Mouse (Mus musculus) heart, postnatal 25 days (tissue): ENCODE measurements around the gene Rasl11a. TPM values are rescaled to one million over a fixed set of nuclear protein-coding genes. Genes with fewer than 3 reads are reported as not detected.
"Not testable (repeated sequence)": the region's sequence is repeated elsewhere in the genome, so short reads cannot be mapped to it uniquely, and the experiment has no call there.

ENCODE experiments used
- DNase-seq: peaks from one replicate; pipeline ENCODE4 v3.0.0; 2022; ENCODE audit warnings: low spot score
- intact Hi-C: fragments of 180-260 bp; cut with DNase I; formaldehyde crosslinking; loops from one replicate; pipeline ENCODE4 v1.15.1; 2025
- total RNA-seq, 2 experiments: library from RNA; stranded (reverse); gene quantifications; 2 replicates each; pipeline ENCODE4 v1.2.3; 2021

Gene Rasl11a
- total RNA-seq, 2 experiments from 2014 or later: 2.2 to 3.9 TPM

- intact Hi-C loops: no loop called here
- no peak for DNase-seq
These were observed 37.4 kb downstream of the Rasl11a start for GRCm38 (mm10) chr5:146882261-146882660.

GRCm38 (mm10) chr5:146883053-146883452 is 38.2 kb downstream of the Rasl11a start:
- intact Hi-C loops: no loop called here
- no peak for DNase-seq

DNA sequence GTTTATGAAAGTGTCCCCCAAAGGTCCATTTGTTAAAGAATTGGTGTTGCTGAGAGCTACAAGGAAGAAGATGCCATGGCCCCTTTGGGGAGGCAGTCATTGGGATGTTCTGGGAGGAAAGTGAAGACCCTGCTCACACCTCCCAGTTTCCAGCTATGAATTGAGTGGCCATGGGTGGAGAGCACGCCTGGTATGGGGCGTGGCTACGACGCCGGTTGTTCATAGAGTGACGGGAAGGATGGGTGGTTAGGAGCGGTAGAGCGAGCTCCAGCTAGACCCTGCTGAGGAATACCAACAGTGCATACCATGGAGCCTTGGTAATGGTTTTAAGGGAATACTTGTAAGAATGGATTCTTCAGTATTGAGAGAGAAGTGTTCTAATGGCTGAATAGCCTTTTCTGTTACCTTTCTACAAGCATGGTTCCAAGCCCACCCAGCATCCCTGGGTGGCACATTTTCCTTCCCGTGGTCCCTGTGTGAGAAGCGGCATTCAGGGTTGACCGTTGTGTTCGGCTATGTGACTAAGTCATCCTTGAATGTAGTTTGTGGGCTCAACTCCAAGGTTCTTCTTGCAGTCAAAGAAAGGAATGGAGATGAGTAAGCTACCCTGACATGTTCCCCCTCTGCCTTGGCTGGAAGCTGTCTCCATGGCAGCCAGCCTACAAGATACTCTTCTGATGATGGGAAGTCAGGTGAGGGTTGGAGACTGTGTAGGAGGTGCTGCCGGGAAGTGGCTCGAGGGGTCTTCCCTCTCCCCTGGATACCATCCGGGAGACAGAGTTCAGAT is 38.8 kb downstream of the Rasl11a start:
- DNase-seq: no peak
- intact Hi-C loops: no loop called here

GRCm38 (mm10) chr5:146891127-146891526 is 46.3 kb downstream of the Rasl11a start:
- intact Hi-C loops: no loop called here
- no peak for DNase-seq

DNA sequence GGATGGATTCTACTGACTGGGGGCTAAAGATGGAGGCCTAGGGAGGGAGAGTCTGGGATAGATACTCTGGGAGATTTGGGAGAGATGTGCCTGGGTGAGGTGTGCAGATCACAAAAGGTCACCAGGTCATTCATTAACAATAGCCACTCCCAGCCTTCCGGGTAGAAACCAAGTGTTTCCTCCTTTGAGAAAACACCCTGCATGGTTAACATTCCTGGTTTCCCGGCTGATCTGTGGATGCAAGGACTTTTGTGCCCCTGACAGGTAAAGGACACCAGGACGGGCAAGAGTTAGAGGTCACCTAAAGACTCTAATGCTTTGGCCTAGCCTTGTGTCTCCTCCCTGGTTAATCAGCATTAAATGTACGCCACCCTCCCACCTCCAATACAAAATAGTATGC is 48.0 kb downstream of the Rasl11a start:
- intact Hi-C loops: no loop called here
- no peak for DNase-seq

- intact Hi-C loops: no loop called here
- DNase-seq: no peak
These were observed 48.8 kb downstream of the Rasl11a start for GRCm38 (mm10) chr5:146893478-146894182.

DNA sequence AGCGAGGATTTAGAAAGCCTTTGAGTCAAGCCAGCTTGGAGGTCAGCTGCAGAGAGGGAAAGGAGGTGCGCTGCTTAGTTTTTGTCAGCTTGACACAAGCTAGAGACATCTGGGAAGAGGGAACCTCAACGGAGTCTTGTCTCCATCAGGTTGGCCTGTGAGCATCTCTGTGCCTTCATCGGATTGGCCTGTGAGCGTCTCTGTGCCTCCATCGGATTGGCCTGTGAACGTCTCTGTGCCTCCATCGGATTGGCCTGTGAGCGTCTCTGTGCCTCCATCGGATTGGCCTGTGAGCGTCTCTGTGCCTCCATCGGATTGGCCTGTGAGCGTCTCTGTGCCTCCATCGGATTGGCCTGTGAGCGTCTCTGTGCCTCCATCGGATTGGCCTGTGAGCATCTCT is 50.8 kb downstream of the Rasl11a start:
- intact Hi-C loops: loop anchor here (5.0 kb wide), 1 partner anchor 48 kb away; the partner anchor contains the start of gene Rasl11a

DNA sequence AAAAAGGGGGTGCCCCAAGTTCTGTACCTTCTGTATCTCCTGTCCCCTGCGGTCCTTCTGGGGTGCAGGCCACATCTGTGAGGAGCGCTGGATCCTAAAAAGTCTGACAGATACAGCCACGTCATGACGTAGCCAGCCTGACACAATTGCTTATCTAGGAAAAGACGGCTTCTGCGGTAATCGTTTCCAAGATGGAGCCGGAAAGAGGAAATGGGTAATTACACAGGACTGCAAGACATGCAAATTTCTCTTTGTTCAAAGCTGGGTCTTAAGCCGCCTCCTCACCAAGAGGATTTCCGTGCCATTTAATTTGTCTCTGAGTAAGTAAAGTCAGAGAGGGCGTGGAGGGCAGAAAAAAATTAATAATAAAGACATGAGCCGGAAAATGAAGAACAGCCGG is 52.1 kb downstream of the Rasl11a start:
- DNase-seq: no peak
- intact Hi-C loops: loop anchor here (5.0 kb wide), 1 partner anchor 50 kb away; the partner anchor contains the start of gene Rasl11a

More for the DNA sequence above, 50.8 kb downstream of the Rasl11a start:
- DNase-seq: not testable (repeated sequence)

Other genes with a start within 250 kb of the Rasl11a start
- 10 to 100 TPM; 15.3 to 16.6 TPM for gene Usp12, start 50.1 kb upstream of the Rasl11a start, total RNA-seq
- 100 to 1,000 TPM; 120 to 125 TPM for gene Rpl21, start 12.2 kb upstream of the Rasl11a start, total RNA-seq
- 10 to 100 TPM; 18.8 to 22.1 TPM for gene Gtf3a, start 103.6 kb downstream of the Rasl11a start, total RNA-seq
- 10 to 100 TPM; 20.4 to 23.4 TPM for gene Mtif3, start 118.7 kb downstream of the Rasl11a start, total RNA-seq
- 10 to 100 TPM; 10.1 to 10.7 TPM for gene Lnx2, start 231.5 kb downstream of the Rasl11a start, total RNA-seq
- 10 to 100 TPM; 73.2 to 73.8 TPM for gene Polr1d, start 232.0 kb downstream of the Rasl11a start, total RNA-seq